Mouse (Mus musculus): ENCODE results near the gene Gna11. TPM values are rescaled to one million over a fixed set of nuclear protein-coding genes. Genes with fewer than 3 reads are reported as not detected.

The Gna11 gene
- polyA plus RNA-seq, 1 experiment from 2014 or later, result 82.9 TPM

- H3K4me1 ChIP-seq (replicated peaks), result peaks cover 3% of the 10 kb centered on the region; the same call in 1 of the 2 replicates
- no peaks in the 10 kb centered on the region for H3K36me3 ChIP-seq
- H3K9me3 ChIP-seq, result no peaks in the 10 kb centered on the region
- ATAC-seq (ENCODE audit: insufficient number of reproducible peaks, insufficient read depth, low FRiP score, low TSS enrichment, low read depth), result no peak
- no peak overlapping the region for H3K4me3 ChIP-seq (replicated peaks)
- H3K4me2 ChIP-seq, result no peak overlapping the region
- peaks cover 10% of the 10 kb centered on the region for H3K27me3 ChIP-seq
- H3K27ac ChIP-seq, result no peak overlapping the region
- no peak overlapping the region for H3K9ac ChIP-seq (replicated peaks)
- 82% methylated on average over 5 of the region's 5 CpGs for WGBS
Measured at GRCm38 (mm10) chr10:81501863-81502262, 43.1 kb downstream of the Gna11 start.

- 73% methylated on average over 3 of the region's 3 CpGs for WGBS
- peaks cover 10% of the 10 kb centered on the region for H3K27me3 ChIP-seq
- H3K27ac ChIP-seq, result no peak within 1 kb of the TSS
- no peak for ATAC-seq (ENCODE audit: insufficient number of reproducible peaks, insufficient read depth, low FRiP score, low TSS enrichment, low read depth)
- no peak within 1 kb of the TSS; the same call in 1 of the 2 replicates for H3K4me2 ChIP-seq
- no peaks in the 10 kb centered on the region for H3K9me3 ChIP-seq
- no peak within 1 kb of the TSS for H3K4me3 ChIP-seq (replicated peaks)
- H3K4me1 ChIP-seq (replicated peaks), result peaks cover 10% of the 10 kb centered on the region
- H3K36me3 ChIP-seq, result no peaks in the 10 kb centered on the region
- H3K9ac ChIP-seq (replicated peaks), result no peak within 1 kb of the TSS
Measured at GRCm38 (mm10) chr10:81500032-81500431, 45.0 kb downstream of the Gna11 start, which contains the start of gene S1pr4. Gene S1pr4 (minus strand): TSS chr10:81500132.

DNA sequence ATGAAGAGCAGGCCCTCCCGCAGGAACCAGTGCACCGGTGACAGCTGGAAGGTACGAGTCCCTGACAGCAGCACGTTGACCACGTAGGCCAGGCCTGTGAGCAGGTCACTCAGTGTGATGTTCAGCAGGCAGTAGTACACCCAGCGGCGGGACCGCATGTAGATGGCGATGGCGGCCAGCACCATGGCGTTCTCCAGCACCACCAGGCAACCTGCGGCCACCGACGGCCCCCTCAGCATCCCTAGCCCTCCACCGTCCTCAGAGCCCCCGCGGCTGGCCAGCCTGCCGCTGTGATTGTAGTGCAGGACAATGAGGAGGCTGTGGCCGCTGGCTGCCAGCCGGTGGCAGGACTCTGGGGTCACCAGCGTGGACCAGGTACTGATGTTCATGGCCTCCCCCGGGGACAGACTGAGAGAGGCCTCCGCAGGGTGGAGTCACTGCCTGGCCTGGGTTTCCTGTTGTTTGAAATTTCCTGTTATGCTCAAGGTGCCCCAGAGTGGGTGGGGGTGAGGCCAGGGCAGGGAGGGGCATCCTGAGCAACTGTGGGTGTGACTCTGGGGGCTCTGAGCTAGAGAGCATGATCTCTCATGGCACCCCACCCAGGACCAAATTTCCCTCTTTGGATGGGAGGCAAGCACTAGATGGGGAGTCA is 45.6 kb downstream of the Gna11 start:
- Histone ChIP-seq H3K4me3 (replicated peaks) (no peak overlapping the region), H3K36me3 (no peaks in the 10 kb centered on the region), H3K4me2 (no peak overlapping the region), H3K9ac (replicated peaks) (no peak overlapping the region), H3K9me3 (no peaks in the 10 kb centered on the region), H3K4me1 (replicated peaks) (peaks cover 16% of the 10 kb centered on the region), H3K27ac (no peak overlapping the region), H3K27me3 (peaks cover 10% of the 10 kb centered on the region)
- no peak for ATAC-seq (ENCODE audit: insufficient number of reproducible peaks, insufficient read depth, low FRiP score, low TSS enrichment, low read depth)
- 75% methylated on average over 23 of the region's 23 CpGs for WGBS

DNA sequence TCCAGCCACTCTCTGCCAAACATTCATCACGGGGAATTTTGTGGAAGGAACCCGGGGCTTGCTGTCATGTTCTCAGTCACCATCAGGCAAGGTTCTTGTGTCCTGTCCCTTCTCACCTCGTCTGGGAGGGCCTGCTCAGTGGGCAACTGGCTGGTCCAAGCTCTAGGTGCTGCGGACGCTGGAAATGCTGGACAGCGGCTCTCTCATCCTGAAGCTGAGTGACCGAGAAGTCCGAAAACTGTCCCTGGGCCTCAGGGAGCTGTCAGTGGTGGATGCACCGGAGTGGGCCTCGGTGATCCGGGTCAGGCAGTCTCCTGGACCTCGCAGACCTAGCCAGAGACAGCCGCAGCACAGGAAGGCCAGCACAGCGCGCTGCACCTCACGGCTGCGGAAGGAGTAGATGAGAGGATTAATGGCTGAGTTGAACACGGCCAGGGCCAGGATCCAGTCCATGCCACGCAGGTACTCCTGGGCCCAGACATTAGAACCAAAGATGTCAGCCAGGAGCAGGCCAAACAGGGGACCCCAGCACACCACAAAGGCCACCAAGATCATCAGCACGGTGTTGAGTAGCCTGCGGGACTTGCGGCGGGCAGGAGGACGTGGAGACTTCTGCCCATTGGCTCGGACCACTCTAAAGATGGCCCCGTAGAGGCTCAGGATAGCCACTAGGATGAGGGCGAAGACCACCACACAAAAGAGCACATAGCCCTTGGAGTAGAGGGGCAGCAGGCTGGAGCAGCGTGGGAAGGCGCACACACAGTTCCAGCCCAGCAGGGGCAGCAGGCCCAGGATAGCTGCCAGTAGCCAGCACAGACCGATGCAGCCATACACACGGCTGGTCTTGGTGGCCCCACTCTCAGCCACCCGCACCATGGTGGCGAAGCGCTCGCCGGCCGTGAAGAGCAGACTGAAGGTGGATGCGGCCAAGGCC is 46.4 kb downstream of the Gna11 start:
- Histone ChIP-seq H3K9ac (replicated peaks) (no peak overlapping the region), H3K27me3 (peaks cover 9% of the 10 kb centered on the region), H3K4me2 (no peak overlapping the region; the same call in 1 of the 2 replicates), H3K27ac (no peak overlapping the region), H3K4me3 (replicated peaks) (no peak overlapping the region), H3K9me3 (no peaks in the 10 kb centered on the region), H3K4me1 (replicated peaks) (peaks cover 20% of the 10 kb centered on the region), H3K36me3 (peaks cover 5% of the 10 kb centered on the region)
- 88% methylated on average over 38 of the region's 38 CpGs for WGBS
- no peak for ATAC-seq (ENCODE audit: insufficient number of reproducible peaks, insufficient read depth, low FRiP score, low TSS enrichment, low read depth)

- no peak overlapping the region for H3K27ac ChIP-seq
- peaks cover 15% of the 10 kb centered on the region for H3K36me3 ChIP-seq
Measured at GRCm38 (mm10) chr10:81497401-81498270, 47.4 kb downstream of the Gna11 start.

GRCm38 (mm10) chr10:81496969-81497368 is 48.0 kb downstream of the Gna11 start:
- Histone ChIP-seq H3K4me3 (replicated peaks) (peak overlapping the region; percentile 78), H3K9me3 (no peaks in the 10 kb centered on the region), H3K27ac (no peak overlapping the region), H3K4me1 (replicated peaks) (peaks cover 20% of the 10 kb centered on the region), H3K27me3 (no peaks in the 10 kb centered on the region), H3K36me3 (peaks cover 21% of the 10 kb centered on the region), H3K9ac (replicated peaks) (peak overlapping the region; percentile 24; the same call in 1 of the 2 replicates), H3K4me2 (peak overlapping the region; percentile 52)
- ATAC-seq (ENCODE audit: insufficient number of reproducible peaks, insufficient read depth, low FRiP score, low TSS enrichment, low read depth), result no peak
- WGBS, result 35% methylated on average over 4 of the region's 4 CpGs

More at GRCm38 (mm10) chr10:81497401-81498270, 47.4 kb downstream of the Gna11 start:
- H3K9me3 ChIP-seq, result no peaks in the 10 kb centered on the region
- H3K27me3 ChIP-seq, result no peaks in the 10 kb centered on the region
- H3K4me1 ChIP-seq (replicated peaks), result peaks cover 20% of the 10 kb centered on the region
- H3K4me2 ChIP-seq, result peak overlapping the region; percentile 52
- ATAC-seq (ENCODE audit: insufficient number of reproducible peaks, insufficient read depth, low FRiP score, low TSS enrichment, low read depth), result no peak
- peak overlapping the region; percentile 78; the same call in 1 of the 2 replicates for H3K4me3 ChIP-seq (replicated peaks)
- H3K9ac ChIP-seq (replicated peaks), result no peak overlapping the region; the same call in 1 of the 2 replicates
- 85% methylated on average over 17 of the region's 17 CpGs for WGBS

- peak within 1 kb of the TSS; percentile 17; the same call in 1 of the 2 replicates for H3K27ac ChIP-seq
- peaks cover 20% of the 10 kb centered on the region for H3K4me1 ChIP-seq (replicated peaks)
- WGBS, result under 1% methylated on average over 38 of the region's 45 CpGs
- no peaks in the 10 kb centered on the region for H3K27me3 ChIP-seq
- H3K36me3 ChIP-seq, result peaks cover 27% of the 10 kb centered on the region
- ATAC-seq (ENCODE audit: insufficient number of reproducible peaks, insufficient read depth, low FRiP score, low TSS enrichment, low read depth), result peak; percentile 95
- H3K9me3 ChIP-seq, result no peaks in the 10 kb centered on the region
- H3K4me3 ChIP-seq (replicated peaks), result peak within 1 kb of the TSS; percentile 78
- peak within 1 kb of the TSS; percentile 90 for H3K9ac ChIP-seq (replicated peaks)
- H3K4me2 ChIP-seq, result peak within 1 kb of the TSS; percentile 98
Measured at GRCm38 (mm10) chr10:81496264-81496901, 48.6 kb downstream of the Gna11 start, which contains the start of gene Ncln. Gene Ncln (minus strand): TSS chr10:81496392.

DNA sequence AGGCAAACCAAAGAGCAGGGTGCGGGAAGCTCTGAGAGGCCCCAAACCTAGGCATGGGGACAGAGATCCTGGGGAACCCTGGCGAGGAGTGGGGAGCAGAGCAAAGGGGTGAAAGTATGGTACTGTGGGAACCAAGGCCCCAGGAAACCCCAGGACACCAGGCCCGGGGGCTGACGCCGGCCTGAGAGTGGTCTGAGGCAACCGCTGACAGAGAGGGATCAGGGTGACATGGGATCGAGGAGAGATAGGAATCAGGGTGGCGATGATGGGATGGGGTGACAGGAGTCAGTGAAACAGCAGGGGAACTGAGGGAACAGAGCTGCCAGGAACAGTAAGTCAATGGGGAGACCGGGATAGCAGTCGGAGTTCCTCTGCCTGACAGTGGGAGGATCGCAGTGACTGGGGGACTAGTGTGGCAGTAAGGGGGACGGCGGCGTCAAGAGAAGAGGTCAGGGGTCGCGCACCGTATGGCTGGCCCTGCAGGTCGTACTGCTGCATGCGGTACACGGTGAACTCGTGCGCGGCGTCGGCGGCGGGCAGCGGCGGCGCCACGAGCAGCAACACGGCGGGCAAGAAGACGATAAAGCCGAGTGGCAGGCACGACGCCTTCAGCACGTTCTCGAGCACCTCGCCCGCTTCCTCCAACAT is 49.2 kb downstream of the Gna11 start:
- 3% methylated on average over 34 of the region's 41 CpGs for WGBS
- ATAC-seq (ENCODE audit: insufficient number of reproducible peaks, insufficient read depth, low FRiP score, low TSS enrichment, low read depth), result peak; percentile 8; the same call in 1 of the 2 replicates
- H3K4me1 ChIP-seq (replicated peaks), result peaks cover 20% of the 10 kb centered on the region
- H3K4me2 ChIP-seq, result peak overlapping the region; percentile 98
- peak overlapping the region; percentile 78 for H3K4me3 ChIP-seq (replicated peaks)
- no peaks in the 10 kb centered on the region; the same call in 1 of the 2 replicates for H3K27me3 ChIP-seq
- H3K9me3 ChIP-seq, result no peaks in the 10 kb centered on the region
- H3K36me3 ChIP-seq, result peaks cover 34% of the 10 kb centered on the region
- H3K9ac ChIP-seq (replicated peaks), result peak overlapping the region; percentile 90
- 0 out of 2 replicates have a peak overlapping the region, but pooled peaks have one; percentile 17 for H3K27ac ChIP-seq

DNA sequence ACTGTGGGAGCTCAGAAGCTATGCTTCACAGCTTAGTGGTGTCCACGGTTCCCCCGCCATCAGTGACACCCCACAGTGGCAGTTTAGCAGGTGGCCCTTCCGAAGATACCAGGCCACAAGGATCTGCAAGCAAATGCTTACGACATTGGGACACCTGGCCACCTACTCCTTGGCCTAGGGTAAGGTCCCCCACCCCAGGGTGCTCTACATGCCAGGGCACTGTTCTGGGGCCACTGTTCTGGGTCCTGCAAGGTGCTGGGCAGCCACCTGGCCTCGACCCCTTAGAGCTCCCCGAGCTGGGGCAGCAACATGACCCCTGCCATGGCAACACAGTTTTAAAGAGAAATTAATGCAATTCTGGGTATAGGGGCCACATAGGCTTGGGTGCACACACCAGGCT is 49.8 kb downstream of the Gna11 start:
- peak overlapping the region; percentile 90 for H3K9ac ChIP-seq (replicated peaks)
- no peaks in the 10 kb centered on the region for H3K9me3 ChIP-seq
- ATAC-seq (ENCODE audit: insufficient number of reproducible peaks, insufficient read depth, low FRiP score, low TSS enrichment, low read depth), result no peak
- H3K4me3 ChIP-seq (replicated peaks), result peak overlapping the region; percentile 78
- H3K27ac ChIP-seq, result no peak overlapping the region
- H3K27me3 ChIP-seq, result no peaks in the 10 kb centered on the region; the same call in 1 of the 2 replicates
- peaks cover 20% of the 10 kb centered on the region for H3K4me1 ChIP-seq (replicated peaks)
- 75% methylated on average over 6 of the region's 6 CpGs for WGBS
- peaks cover 40% of the 10 kb centered on the region for H3K36me3 ChIP-seq
- peak overlapping the region; percentile 98 for H3K4me2 ChIP-seq
